Mouse (Mus musculus) E14TG2a.4 (cell line): ENCODE measurements around the gene Cfap161.

Experiments
- CTCF ChIP-seq: conservative IDR thresholded peaks from 2 replicates; pipeline ENCODE4 v1.5.1; 2014; ENCODE audit warnings: low read length
- NANOG ChIP-seq: IDR thresholded peaks from 2 replicates; pipeline ENCODE4 v1.6.1; 2014; ENCODE audit warnings: borderline replicate concordance, low read length, mixed read lengths
- POU5F1 ChIP-seq: IDR thresholded peaks from 2 replicates; pipeline ENCODE4 v1.6.1; 2014; ENCODE audit warnings: low read length, borderline replicate concordance

DNA sequence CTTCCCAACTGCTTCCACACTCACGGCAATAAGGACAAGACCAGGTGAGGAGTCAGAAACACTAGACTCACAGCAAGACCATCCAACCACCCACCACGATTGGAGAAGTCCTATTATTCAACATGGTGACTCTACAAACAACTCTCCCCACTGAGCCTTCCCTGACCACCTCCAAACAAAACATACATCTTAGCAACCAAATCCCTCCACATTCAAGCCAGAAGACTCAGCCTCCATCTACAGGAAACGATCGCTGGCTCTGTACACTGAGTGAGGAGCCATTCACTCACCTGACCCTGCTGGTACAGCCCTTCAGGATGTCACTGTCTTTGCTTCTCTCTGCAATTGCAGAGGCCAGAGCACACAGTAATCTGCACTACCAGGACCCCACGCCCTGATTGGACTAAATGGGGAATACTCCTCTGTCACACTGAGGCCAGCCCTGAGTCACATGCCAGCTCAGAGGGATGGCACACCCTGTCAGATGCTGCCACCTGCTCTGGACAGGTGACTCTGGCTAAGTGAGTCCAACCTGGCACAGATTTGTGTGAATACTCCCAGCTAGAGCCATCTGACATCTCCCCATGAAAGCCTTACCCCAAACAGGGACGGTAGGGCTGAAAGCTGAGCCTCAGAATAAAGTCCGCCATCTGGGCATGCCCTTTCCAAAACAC, 59.4 kb downstream of the Cfap161 start:
- no peak for TF ChIP-seq CTCF
- TF ChIP-seq POU5F1: no peak
- TF ChIP-seq NANOG: no peak
